Mouse (Mus musculus): ENCODE data around the gene Nkx6-2.

- TF ChIP-seq CTCF (IDR thresholded peaks at IDR 0.05; ENCODE audit: low read depth) (no peak), EP300 (optimal IDR thresholded peaks at IDR 0.05) (no peak)
Measured at GRCm38 (mm10) chr7:139531428-139531801, 51.2 kb downstream of the Nkx6-2 start.
